In the genomic region with DNA sequence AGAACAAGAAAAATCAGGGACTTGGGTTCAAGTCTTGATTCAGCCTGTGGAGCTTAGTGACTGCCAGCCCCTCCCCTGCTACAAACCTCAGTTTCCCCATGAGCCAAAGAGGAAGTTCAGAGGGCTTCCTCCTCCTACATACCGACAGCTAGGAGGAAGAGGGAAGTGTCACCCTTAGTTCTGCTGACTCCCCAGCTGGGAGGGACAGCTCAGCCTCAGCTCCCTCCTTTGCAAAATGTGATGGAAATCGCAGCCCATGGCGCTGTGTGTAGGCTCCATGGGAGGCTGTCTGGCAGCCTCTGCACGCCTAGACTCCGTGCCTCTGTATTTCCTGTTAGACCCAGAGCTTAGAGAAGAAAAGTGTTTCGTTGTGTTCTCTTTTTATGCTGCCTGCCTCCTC, we compare ENCODE assay signal across 17 mouse cellular contexts. TPM values are rescaled to one million over a fixed set of nuclear protein-coding genes. Genes with fewer than 3 reads are reported as not detected.
DNase-seq lines count a peak whose midpoint lies in the region; ATAC-seq lines count a peak whose summit lies in the region.
"Had no signal": no experiment of that assay in that cellular context is flagged by ENCODE, and none has a peak within 500 bp of the region (broad histone marks: within the 10 kb centered on the region; RNA-seq: fewer than 3 reads in every experiment).

No protein-coding gene starts in this region.

- H3K4me1 ChIP-seq in hindbrain, embryonic 11.5 days (replicated peaks; ENCODE audit: control insufficient read depth, insufficient read depth, low read length): no peaks in the 10 kb centered on the region
- H3K4me1 ChIP-seq: embryonic facial prominence, embryonic 12.5 days; limb, embryonic 13.5 days had no signal

- H3K9ac ChIP-seq in hindbrain, embryonic 11.5 days (ENCODE audit: low read depth, low read length): no peak overlapping the region
- H3K9ac ChIP-seq: embryonic facial prominence, embryonic 12.5 days; limb, embryonic 13.5 days had no signal

- 40% methylated on average over 6 of the region's 6 CpGs for WGBS in hindbrain, embryonic 11.5 days

- H3K36me3 ChIP-seq in hindbrain, embryonic 11.5 days (ENCODE audit: control insufficient read depth, insufficient read depth, low read length): no peaks in the 10 kb centered on the region
- H3K36me3 ChIP-seq: embryonic facial prominence, embryonic 12.5 days; forebrain, embryonic 10.5 days; limb, embryonic 13.5 days had no signal

- no peak overlapping the region for H3K4me2 ChIP-seq in hindbrain, embryonic 11.5 days (replicated peaks; ENCODE audit: low read depth, low read length)
- H3K4me2 ChIP-seq: embryonic facial prominence, embryonic 12.5 days; limb, embryonic 13.5 days had no signal

- H3K4me3 ChIP-seq in hindbrain, embryonic 11.5 days (ENCODE audit: low read depth, low read length): no peak overlapping the region
- H3K4me3 ChIP-seq: embryonic facial prominence, embryonic 12.5 days; forebrain, embryonic 10.5 days; limb, embryonic 13.5 days had no signal

- ATAC-seq in hematopoietic stem cell, adult 5-6 weeks (replicated peaks in 1 of 2; ENCODE audit: insufficient read depth in 1 of 2, low FRiP score in 2 of 2, low TSS enrichment in 1 of 2, low read depth in 1 of 2, poor library complexity in 2 of 2, severe bottlenecking in 2 of 2): peak; percentile 38 to 76
- ATAC-seq in neutrophil, adult 5-6 weeks (ENCODE audit: extremely low read depth, insufficient number of reproducible peaks, low FRiP score, poor library complexity, severe bottlenecking): peak; percentile 66; the same call in 1 of the 2 replicates
- no peak for ATAC-seq in hindbrain, embryonic 11.5 days (ENCODE audit: low FRiP score)

- H3K27me3 ChIP-seq in hindbrain, embryonic 11.5 days (ENCODE audit: control insufficient read depth, insufficient read depth, low read length): no peaks in the 10 kb centered on the region
- H3K27me3 ChIP-seq: limb, embryonic 13.5 days had no signal

- no peak overlapping the region for H3K27ac ChIP-seq in hindbrain, embryonic 11.5 days (ENCODE audit: low read depth, low read length)
- H3K27ac ChIP-seq: embryonic facial prominence, embryonic 12.5 days; forebrain, embryonic 10.5 days; limb, embryonic 13.5 days had no signal

- no peaks in the 10 kb centered on the region for H3K9me3 ChIP-seq in hindbrain, embryonic 11.5 days (ENCODE audit: control insufficient read depth, low read length)
- H3K9me3 ChIP-seq: embryonic facial prominence, embryonic 12.5 days; forebrain, embryonic 10.5 days; limb, embryonic 13.5 days had no signal

- DNase-seq in heart, adult 11 months: peak; percentile 95
- DNase-seq in heart, adult 8-10 months (ENCODE audit: low spot score): no peak
- peak; percentile 23 for DNase-seq in lung, postnatal 36 days
- DNase-seq in lung, adult 18-20 months: no peak
- no peak for DNase-seq in hindbrain, embryonic 11.5 days (ENCODE audit: low spot score)
- DNase-seq in urinary bladder, adult 18-20 months (ENCODE audit: low spot score in 2 of 2): no peak
- DNase-seq: adrenal gland, adult 8-10 months; cerebellum, postnatal 25 days; heart, postnatal 36 days; layer of hippocampus, postnatal 36 days; lung, postnatal 4 days had no signal

RNA-seq across cellular contexts. Expression of gene 5031439G07Rik, which starts 6.1 kb away (rescaled TPM):
- total RNA-seq in heart, adult 8-10 months (2022): 10 to 100 TPM; 30.5 to 36.5 (median 33.8) TPM
- total RNA-seq in hematopoietic stem cell, adult 5-6 weeks (2017): 11.9 and 12.4 TPM in 2 replicates
- 71.5 and 73.4 TPM in 2 replicates for total RNA-seq in neutrophil, adult 5-6 weeks (2017)
- 11.8 and 12.9 TPM in 2 replicates for polyA plus RNA-seq in hindbrain, embryonic 11.5 days (2014; fragmentation: Nextera tagmentation; extraction: Ambion mirVana)

RNA-seq across cellular contexts. Expression of gene Upk3a, which starts 22.4 kb away (rescaled TPM):
- total RNA-seq in heart, adult 8-10 months (2022): not detected
- total RNA-seq in hematopoietic stem cell, adult 5-6 weeks (2017): not detected in 2 replicates
- not detected in 2 replicates for total RNA-seq in neutrophil, adult 5-6 weeks (2017)
- polyA plus RNA-seq in hindbrain, embryonic 11.5 days (2014; fragmentation: Nextera tagmentation; extraction: Ambion mirVana): not detected in 2 replicates
- total RNA-seq: adrenal gland, adult 8-10 months; heart, adult 18-20 months; heart, postnatal 36 days; layer of hippocampus, postnatal 36 days had no signal
- polyA plus RNA-seq: forebrain, embryonic 10.5 days; limb, embryonic 13.5 days had no signal

RNA-seq across cellular contexts. Expression of gene Fam118a, which starts 34.2 kb away (rescaled TPM):
- 1 to 10 TPM; 6.1 to 7.7 (median 6.9) TPM for total RNA-seq in heart, adult 8-10 months (2022)
- 10.4 and 15.4 TPM in 2 replicates for total RNA-seq in hematopoietic stem cell, adult 5-6 weeks (2017)
- 9.4 and 13.8 TPM in 2 replicates for total RNA-seq in neutrophil, adult 5-6 weeks (2017)
- polyA plus RNA-seq in hindbrain, embryonic 11.5 days (2014; fragmentation: Nextera tagmentation; extraction: Ambion mirVana): 27.8 and 29.5 TPM in 2 replicates

Comparison
In these comparisons a context has a peak if more than half of its experiments do, and no peak if none do; other contexts are left out.
1. DNase-seq: peak in heart, adult 11 months (single experiment) and lung, postnatal 36 days (single experiment); none in heart, adult 8-10 months (single experiment), lung, adult 18-20 months (0 of 2), hindbrain, embryonic 11.5 days (single experiment) and urinary bladder, adult 18-20 months (0 of 2).